In the genomic region with DNA sequence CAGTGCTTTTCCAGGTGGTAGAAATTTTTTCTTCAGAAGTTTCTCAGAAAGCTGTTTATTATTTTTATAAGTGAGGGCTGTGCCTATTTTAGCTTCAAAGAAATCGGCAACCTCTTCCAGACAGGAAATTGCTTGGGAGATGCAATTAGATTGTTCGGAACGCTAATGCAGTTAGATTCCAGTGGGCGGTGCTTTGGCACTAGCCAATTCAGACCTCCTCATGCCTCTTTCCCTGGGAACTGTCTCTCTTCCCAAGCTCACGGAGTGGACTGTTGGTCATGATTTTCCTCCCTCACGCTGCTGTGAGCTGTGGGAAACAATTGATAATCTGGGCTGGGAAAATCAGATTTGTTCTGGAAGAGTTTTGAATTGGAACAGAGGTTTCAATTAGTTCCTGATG, we compare ENCODE assay signal across 7 mouse cellular contexts. TPM values are rescaled to one million over a fixed set of nuclear protein-coding genes. Genes with fewer than 3 reads are reported as not detected.
DNase-seq lines count a peak whose midpoint lies in the region; ATAC-seq lines count a peak whose summit lies in the region.

No protein-coding gene starts in this region.

- H3K4me1 ChIP-seq in neural tube, embryonic 12.5 days: no peaks in the 10 kb centered on the region
- peaks cover 13% of the 10 kb centered on the region for H3K4me1 ChIP-seq in heart, embryonic 12.5 days (replicated peaks)
- H3K4me1 ChIP-seq in limb, embryonic 11.5 days (ENCODE audit: control insufficient read depth, insufficient read depth, low read length): peaks cover 16% of the 10 kb centered on the region

- H3K4me2 ChIP-seq in neural tube, embryonic 12.5 days (replicated peaks): no peak overlapping the region
- H3K4me2 ChIP-seq in heart, embryonic 12.5 days: peak overlapping the region; percentile 49
- peak overlapping the region; percentile 16 for H3K4me2 ChIP-seq in limb, embryonic 11.5 days (ENCODE audit: low read depth, severe bottlenecking)

- H3K27me3 ChIP-seq in neural tube, embryonic 12.5 days (replicated peaks): no peaks in the 10 kb centered on the region
- no peaks in the 10 kb centered on the region for H3K27me3 ChIP-seq in heart, embryonic 12.5 days (replicated peaks)
- H3K27me3 ChIP-seq in limb, embryonic 11.5 days (ENCODE audit: control insufficient read depth, insufficient read depth, low read length): no peaks in the 10 kb centered on the region

- no peak overlapping the region for H3K27ac ChIP-seq in neural tube, embryonic 12.5 days
- H3K27ac ChIP-seq in heart, embryonic 12.5 days (ENCODE audit: poor library complexity, severe bottlenecking): no peak overlapping the region
- no peak overlapping the region for H3K27ac ChIP-seq in limb, embryonic 11.5 days (replicated peaks; ENCODE audit: low read depth, low read length)

- H3K36me3 ChIP-seq in neural tube, embryonic 12.5 days: no peaks in the 10 kb centered on the region
- H3K36me3 ChIP-seq in heart, embryonic 12.5 days: no peaks in the 10 kb centered on the region
- H3K36me3 ChIP-seq in limb, embryonic 11.5 days (ENCODE audit: control insufficient read depth, insufficient read depth, low read length): no peaks in the 10 kb centered on the region

- ATAC-seq in neural tube, embryonic 12.5 days (ENCODE audit: low FRiP score, low read depth): no peak
- ATAC-seq in heart, embryonic 12.5 days (ENCODE audit: insufficient number of reproducible peaks, low FRiP score): 0 out of 2 replicates have a peak, but pooled peaks have one; percentile 45
- ATAC-seq in limb, embryonic 11.5 days (ENCODE audit: insufficient number of reproducible peaks, low FRiP score, low TSS enrichment, low read depth): no peak

- WGBS in neural tube, embryonic 12.5 days: 20% methylated on average over 6 of the region's 6 CpGs
- 26% methylated on average over 6 of the region's 6 CpGs for WGBS in heart, embryonic 12.5 days
- 8% methylated on average over 6 of the region's 6 CpGs for WGBS in limb, embryonic 11.5 days

- H3K4me3 ChIP-seq in neural tube, embryonic 12.5 days: no peak overlapping the region
- 0 out of 2 replicates have a peak overlapping the region, but pooled peaks have one; percentile 3 for H3K4me3 ChIP-seq in heart, embryonic 12.5 days
- no peak overlapping the region for H3K4me3 ChIP-seq in limb, embryonic 11.5 days (ENCODE audit: low read depth, low read length)

- no peaks in the 10 kb centered on the region for H3K9me3 ChIP-seq in neural tube, embryonic 12.5 days
- 0 out of 2 replicates have a peak, but pooled peaks cover 3% of the 10 kb centered on the region for H3K9me3 ChIP-seq in heart, embryonic 12.5 days (replicated peaks)
- H3K9me3 ChIP-seq in limb, embryonic 11.5 days (ENCODE audit: control insufficient read depth, low read length): no peaks in the 10 kb centered on the region

- H3K9ac ChIP-seq in neural tube, embryonic 12.5 days: 0 out of 2 replicates have a peak overlapping the region, but pooled peaks have one; percentile 21
- no peak overlapping the region for H3K9ac ChIP-seq in heart, embryonic 12.5 days
- peak overlapping the region; percentile 34 for H3K9ac ChIP-seq in limb, embryonic 11.5 days (ENCODE audit: low read length)

- no peak for DNase-seq in neural tube, embryonic 10.5 days (ENCODE audit: extremely low spot score, low spot score)
- DNase-seq in limb, embryonic 11.5 days (ENCODE audit: low spot score): peak; percentile 39
- no peak for DNase-seq in spleen, postnatal 14 days (ENCODE audit: low spot score in 2 of 2)
- DNase-seq in cerebellum, postnatal 4 days (ENCODE audit: low spot score in 2 of 2): no peak
- no peak for DNase-seq in adrenal gland, adult 8-10 months

RNA-seq across cellular contexts. Expression of gene Gab1, which starts 15.1 kb away (rescaled TPM):
- polyA plus RNA-seq in neural tube, embryonic 12.5 days (2016; fragmentation: Nextera tagmentation; extraction: Ambion mirVana): 15.8 and 17.6 TPM in 2 replicates
- polyA plus RNA-seq in heart, embryonic 12.5 days (2016; fragmentation: Nextera tagmentation; extraction: Ambion mirVana): 42.5 and 44.8 TPM in 2 replicates
- polyA plus RNA-seq in limb, embryonic 11.5 days (2014; fragmentation: Nextera tagmentation; extraction: Ambion mirVana): 22.2 and 22.4 TPM in 2 replicates
- total RNA-seq in adrenal gland, adult 8-10 months (2022): 10 to 100 TPM; 20.6 to 28.4 (median 22.0) TPM
